Mouse (Mus musculus) kidney, embryonic 16.5 days (tissue): ENCODE measurements around the gene Sh3rf1. TPM values are rescaled to one million over a fixed set of nuclear protein-coding genes. Genes with fewer than 3 reads are reported as not detected.

ENCODE experiments used
- ATAC-seq: fragments of 200-750 bp; cut with Nextera tagmentation; 2 replicates; pipeline ENCODE4 v1.8.0; 2017; ENCODE audit warnings: moderate TSS enrichment; ENCODE audit not compliant: low FRiP score, low TSS enrichment
- H3K27ac ChIP-seq: fragments of 300-500 bp; sonication (generic); 2 replicates; pipeline ENCODE4 v1.5.1; 2014; ENCODE audit warnings: low read length
- H3K27me3 ChIP-seq: fragments of 300-500 bp; sonication (generic); 2 replicates; pipeline ENCODE4 v1.6.1; 2014; ENCODE audit warnings: low read length, control low read depth, mixed read lengths; ENCODE audit not compliant: insufficient read depth
- H3K36me3 ChIP-seq: fragments of 300-500 bp; sonication (generic); 2 replicates; pipeline ENCODE4 v1.6.1; 2014; ENCODE audit warnings: low read length, control low read depth, mixed read lengths; ENCODE audit not compliant: insufficient read depth
- H3K4me1 ChIP-seq: fragments of 300-500 bp; sonication (generic); 2 replicates; pipeline ENCODE4 v1.6.1; 2014; ENCODE audit warnings: low read length, control low read depth, mixed read lengths; ENCODE audit not compliant: insufficient read depth
- H3K4me2 ChIP-seq: fragments of 300-500 bp; sonication (generic); replicated peaks from 2 replicates; pipeline ENCODE4 v1.6.1; 2014; ENCODE audit warnings: low read depth, low read length
- H3K4me3 ChIP-seq: fragments of 300-500 bp; sonication (generic); 2 replicates; pipeline ENCODE4 v1.5.1; 2014; ENCODE audit warnings: mild to moderate bottlenecking, low read length
- H3K9ac ChIP-seq: fragments of 300-500 bp; sonication (generic); replicated peaks from 2 replicates; pipeline ENCODE4 v1.6.1; 2014; ENCODE audit warnings: low read length
- H3K9me3 ChIP-seq: fragments of 300-500 bp; sonication (generic); 2 replicates; pipeline ENCODE4 v1.6.1; 2016; ENCODE audit warnings: low read length, control low read depth
- WGBS: fragments of 180-500 bp; shearing (Covaris S2); extraction: QIAGEN DNeasy Blood & Tissue Kit; methylation state at CpG from one replicate; pipeline ENCODE4 v1.1.7; 2014; 5-methylcytosine and 5-hydroxymethylcytosine counted together
- polyA plus RNA-seq: library from polyadenylated mRNA; unstranded; fragments of >200 nt; fragmentation: Nextera tagmentation; extraction: Ambion mirVana; gene quantifications from 2 replicates; pipeline ENCODE4 v1.2.1, GENCODE M21; 2015

Gene Sh3rf1
- polyA plus RNA-seq, 1 experiment from 2014 or later, result 23.3 TPM

DNA sequence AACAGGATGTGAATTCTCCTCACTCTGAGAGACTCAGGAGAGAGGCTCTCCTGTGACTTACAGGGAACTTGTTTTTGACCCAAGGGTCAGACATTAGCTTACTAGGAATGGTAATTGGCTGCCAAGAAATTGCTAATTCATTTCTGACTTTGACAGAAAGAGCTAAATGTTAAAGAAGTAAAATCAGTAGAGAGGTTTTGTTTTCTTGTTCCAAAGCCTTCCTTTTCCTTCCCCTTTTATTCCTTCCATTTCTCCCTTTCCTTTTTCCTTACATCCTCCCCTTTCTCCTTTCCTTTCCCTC is 213.6 kb downstream of the Sh3rf1 start:
- Histone ChIP-seq H3K27ac (no peak overlapping the region), H3K4me1 (peaks cover 5% of the 10 kb centered on the region; the same call in 1 of the 2 replicates), H3K9me3 (peaks cover 3% of the 10 kb centered on the region; the same call in 1 of the 2 replicates), H3K4me2 (no peak overlapping the region), H3K36me3 (no peaks in the 10 kb centered on the region), H3K27me3 (no peaks in the 10 kb centered on the region), H3K4me3 (no peak overlapping the region), H3K9ac (no peak overlapping the region)
- ATAC-seq, result no peak

GRCm38 (mm10) chr8:61442988-61443387 is 219.3 kb downstream of the Sh3rf1 start:
- Histone ChIP-seq H3K36me3 (no peaks in the 10 kb centered on the region), H3K27me3 (no peaks in the 10 kb centered on the region), H3K4me3 (no peak overlapping the region), H3K9ac (no peak overlapping the region), H3K4me1 (no peaks in the 10 kb centered on the region), H3K27ac (no peak overlapping the region), H3K4me2 (no peak overlapping the region), H3K9me3 (peaks cover 3% of the 10 kb centered on the region; the same call in 1 of the 2 replicates)
- 91% methylated on average over 3 of the region's 3 CpGs for WGBS
- ATAC-seq, result no peak

DNA sequence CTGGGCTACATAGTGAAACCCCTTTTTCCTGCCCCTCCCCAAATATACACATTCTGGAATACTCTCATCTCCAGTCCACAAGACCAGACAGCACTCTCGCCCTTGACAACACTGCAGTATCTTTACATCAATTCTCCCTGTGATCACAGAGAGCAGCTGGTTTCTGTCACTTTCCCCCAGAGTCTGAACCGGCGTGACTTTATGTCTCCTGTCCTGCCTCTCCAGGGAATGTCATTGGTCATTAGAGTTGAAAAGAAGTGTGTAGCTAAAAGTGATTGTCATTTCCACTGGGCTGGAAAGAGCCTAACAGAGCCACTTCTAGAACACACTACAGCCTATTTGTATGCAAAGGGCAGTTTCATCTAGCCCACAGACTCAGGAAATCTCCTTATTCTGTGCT is 220.7 kb downstream of the Sh3rf1 start:
- no peaks in the 10 kb centered on the region for H3K4me1 ChIP-seq
- no peak overlapping the region for H3K9ac ChIP-seq
- ATAC-seq, result peak; percentile 85
- WGBS, result 27% methylated on average over 3 of the region's 3 CpGs
- H3K27ac ChIP-seq, result no peak overlapping the region
- no peak overlapping the region for H3K4me3 ChIP-seq
- H3K9me3 ChIP-seq, result peaks cover 3% of the 10 kb centered on the region; the same call in 1 of the 2 replicates
- no peaks in the 10 kb centered on the region for H3K27me3 ChIP-seq
- H3K4me2 ChIP-seq, result no peak overlapping the region
- no peaks in the 10 kb centered on the region for H3K36me3 ChIP-seq

Other genes with a start within 250 kb of the Sh3rf1 start
- 29.8 and 32.4 TPM in 2 replicates for gene Clcn3, start 240.6 kb upstream of the Sh3rf1 start, polyA plus RNA-seq
- 20.4 and 21.6 TPM in 2 replicates for gene Nek1, start 230.7 kb upstream of the Sh3rf1 start, polyA plus RNA-seq